Mouse (Mus musculus) MEL (cell line): ENCODE results near the gene Haus8.
"Not testable (repeated sequence)": the region's sequence is repeated elsewhere in the genome, so short reads cannot be mapped to it uniquely, and the experiment has no call there.

Source experiments
- GABPA ChIP-seq: IDR thresholded peaks from 2 replicates; pipeline ENCODE4 v1.6.1; 2012; ENCODE audit warnings: low read depth, mild to moderate bottlenecking, inconsistent platforms, low read length, improper control_type of control experiment, moderate library complexity
- USF2 ChIP-seq, 2 experiments: IDR thresholded peaks; 2 replicates each; pipeline ENCODE4 v1.6.1; 2011 to 2012; ENCODE audit warnings: improper control_type of control experiment in 2 of 2, low read length in 2 of 2, borderline replicate concordance in 1 of 2, inconsistent platforms in 1 of 2, low read depth in 1 of 2, mild to moderate bottlenecking in 1 of 2; ENCODE audit not compliant: insufficient read depth in 1 of 2

- TF ChIP-seq GABPA; USF2 (IDR thresholded peaks at IDR 0.05; ENCODE audit: borderline replicate concordance in 1 of 2, insufficient read depth in 1 of 2, low read depth in 1 of 2, low read length in 2 of 2): not testable (repeated sequence)
Measured at GRCm38 (mm10) chr8:71268286-71268685, 4.4 kb downstream of the Haus8 start.
